ENCODE assay signal across 9 mouse cellular contexts in genomic region chr9:68016255-68016954, GRCm38 (mm10).
A peak's percentile ranks its signal among the peaks of the same experiment; 100 is the strongest.
DNase-seq lines count a peak whose midpoint lies in the region; ATAC-seq lines count a peak whose summit lies in the region.
"Had no signal": no experiment of that assay in that cellular context is flagged by ENCODE, and none has a peak within 500 bp of the region (broad histone marks: within the 10 kb centered on the region; RNA-seq: fewer than 3 reads in every experiment).

No protein-coding gene starts in this region.

- DNase-seq in NIH3T3 (ENCODE audit: low read depth), result peak; percentile 44
- DNase-seq in brain, adult 2 months (ENCODE audit: low read depth, low spot score), result peak; percentile 80
- DNase-seq in hindbrain, embryonic 11.5 days (ENCODE audit: low spot score), result peak; percentile 67
- DNase-seq in layer of hippocampus, postnatal 10 days (ENCODE audit: low spot score in 2 of 2), result peak; percentile 75 to 79
- peak; percentile 67 for DNase-seq in mesoderm, embryonic 11.5 days (ENCODE audit: low read depth, low spot score)
- DNase-seq in spleen, adult 12 weeks (ENCODE audit: low spot score), result no peak

- 43% methylated on average over 5 of the region's 5 CpGs for WGBS in forebrain, embryonic 12.5 days
- 56% methylated on average over 5 of the region's 5 CpGs for WGBS in hindbrain, embryonic 11.5 days
- WGBS in stomach, embryonic 16.5 days, result 48% methylated on average over 5 of the region's 5 CpGs

- peak; percentile 77 for ATAC-seq in forebrain, embryonic 12.5 days (ENCODE audit: low FRiP score)
- peak; percentile 65; the same call in 1 of the 2 replicates for ATAC-seq in hindbrain, embryonic 11.5 days (ENCODE audit: low FRiP score)
- peak; percentile 54; the same call in 1 of the 2 replicates for ATAC-seq in stomach, embryonic 16.5 days (ENCODE audit: insufficient read depth, low FRiP score)

- no peaks in the 10 kb centered on the region for H3K36me3 ChIP-seq in forebrain, embryonic 12.5 days (replicated peaks)
- H3K36me3 ChIP-seq in hindbrain, embryonic 11.5 days (ENCODE audit: control insufficient read depth, insufficient read depth, low read length), result no peaks in the 10 kb centered on the region
- no peaks in the 10 kb centered on the region for H3K36me3 ChIP-seq in stomach, embryonic 16.5 days (ENCODE audit: control insufficient read depth, insufficient read depth, low read length)
- H3K36me3 ChIP-seq: heart, embryonic 13.5 days had no signal

- no peaks in the 10 kb centered on the region for H3K9me3 ChIP-seq in forebrain, embryonic 12.5 days
- no peaks in the 10 kb centered on the region for H3K9me3 ChIP-seq in hindbrain, embryonic 11.5 days (ENCODE audit: control insufficient read depth, low read length)
- no peaks in the 10 kb centered on the region for H3K9me3 ChIP-seq in stomach, embryonic 16.5 days (replicated peaks; ENCODE audit: control insufficient read depth, low read length)
- H3K9me3 ChIP-seq: heart, embryonic 13.5 days had no signal

- no peak overlapping the region for H3K27ac ChIP-seq in forebrain, embryonic 12.5 days
- H3K27ac ChIP-seq in hindbrain, embryonic 11.5 days (ENCODE audit: low read depth, low read length), result no peak overlapping the region
- H3K27ac ChIP-seq in stomach, embryonic 16.5 days (ENCODE audit: low read length), result no peak overlapping the region
- H3K27ac ChIP-seq: heart, embryonic 13.5 days had no signal

- 0 out of 2 replicates have a peak, but pooled peaks cover 5% of the 10 kb centered on the region for H3K4me1 ChIP-seq in forebrain, embryonic 12.5 days
- 0 out of 2 replicates have a peak, but pooled peaks cover 2% of the 10 kb centered on the region for H3K4me1 ChIP-seq in hindbrain, embryonic 11.5 days (replicated peaks; ENCODE audit: control insufficient read depth, insufficient read depth, low read length)
- no peaks in the 10 kb centered on the region for H3K4me1 ChIP-seq in stomach, embryonic 16.5 days (ENCODE audit: control insufficient read depth, insufficient read depth, low read length)
- H3K4me1 ChIP-seq: heart, embryonic 13.5 days had no signal

- H3K4me3 ChIP-seq in forebrain, embryonic 12.5 days (replicated peaks), result no peak overlapping the region
- H3K4me3 ChIP-seq in hindbrain, embryonic 11.5 days (ENCODE audit: low read depth, low read length), result no peak overlapping the region
- no peak overlapping the region for H3K4me3 ChIP-seq in stomach, embryonic 16.5 days (replicated peaks; ENCODE audit: low read length)
- H3K4me3 ChIP-seq: heart, embryonic 13.5 days had no signal

- no peak overlapping the region for H3K9ac ChIP-seq in forebrain, embryonic 12.5 days
- H3K9ac ChIP-seq in hindbrain, embryonic 11.5 days (ENCODE audit: low read depth, low read length), result no peak overlapping the region
- H3K9ac ChIP-seq in stomach, embryonic 16.5 days (ENCODE audit: low read length), result no peak overlapping the region
- H3K9ac ChIP-seq: heart, embryonic 13.5 days had no signal

- no peak overlapping the region for H3K4me2 ChIP-seq in forebrain, embryonic 12.5 days
- no peak overlapping the region for H3K4me2 ChIP-seq in hindbrain, embryonic 11.5 days (replicated peaks; ENCODE audit: low read depth, low read length)
- H3K4me2 ChIP-seq in stomach, embryonic 16.5 days (ENCODE audit: low read depth, low read length), result no peak overlapping the region
- H3K4me2 ChIP-seq: heart, embryonic 13.5 days had no signal

- peaks cover 10% of the 10 kb centered on the region; the same call in 1 of the 2 replicates for H3K27me3 ChIP-seq in forebrain, embryonic 12.5 days
- H3K27me3 ChIP-seq in hindbrain, embryonic 11.5 days (ENCODE audit: control insufficient read depth, insufficient read depth, low read length), result no peaks in the 10 kb centered on the region
- H3K27me3 ChIP-seq in stomach, embryonic 16.5 days (ENCODE audit: control insufficient read depth, insufficient read depth, low read length), result no peaks in the 10 kb centered on the region
